Mouse (Mus musculus) heart, embryonic 10.5 days (tissue): ENCODE results near the gene 1700024P04Rik. TPM values are rescaled to one million over a fixed set of nuclear protein-coding genes. Genes with fewer than 3 reads are reported as not detected.
"Not testable (repeated sequence)": the region's sequence is repeated elsewhere in the genome, so short reads cannot be mapped to it uniquely, and the experiment has no call there.

Experiments
- DNase-seq: peaks from one replicate; pipeline ENCODE4 v3.0.0-alpha.2; 2017; ENCODE audit warnings: low spot score
- H3K27ac ChIP-seq: fragments of 300-500 bp; sonication (generic); 2 replicates; pipeline ENCODE4 v1.5.1; 2016; ENCODE audit warnings: mild to moderate bottlenecking
- H3K27me3 ChIP-seq: fragments of 300-500 bp; sonication (generic); 2 replicates; pipeline ENCODE4 v1.6.1; 2016; ENCODE audit warnings: mild to moderate bottlenecking; ENCODE audit not compliant: poor library complexity, insufficient read depth, severe bottlenecking
- H3K36me3 ChIP-seq: fragments of 300-500 bp; sonication (generic); 2 replicates; pipeline ENCODE4 v1.6.1; 2016; ENCODE audit warnings: mild to moderate bottlenecking, moderate library complexity
- H3K4me1 ChIP-seq: fragments of 300-500 bp; sonication (generic); 2 replicates; pipeline ENCODE4 v1.6.1; 2016; ENCODE audit warnings: mild to moderate bottlenecking
- H3K4me3 ChIP-seq: fragments of 300-500 bp; sonication (generic); 2 replicates; pipeline ENCODE4 v1.5.1; 2016; ENCODE audit warnings: mild to moderate bottlenecking, moderate library complexity
- H3K9me3 ChIP-seq: fragments of 300-500 bp; sonication (generic); 2 replicates; pipeline ENCODE4 v1.6.1; 2016; ENCODE audit warnings: mild to moderate bottlenecking, moderate library complexity
- WGBS: fragments of 180-500 bp; shearing (Covaris S2); methylation state at CpG from one replicate; pipeline ENCODE4 v1.1.7; 2016; 5-methylcytosine and 5-hydroxymethylcytosine counted together
- polyA plus RNA-seq: library from polyadenylated mRNA; unstranded; fragments of >200 nt; fragmentation: Nextera tagmentation; extraction: Ambion mirVana; gene quantifications from 2 replicates; pipeline ENCODE4 v1.2.1, GENCODE M21; 2016

The 1700024P04Rik gene
- polyA plus RNA-seq, 1 experiment from 2014 or later = not detected

GRCm38 (mm10) chr13:99006389-99007099 lies 22.2 kb upstream of the 1700024P04Rik start:
- WGBS = 86% methylated on average over 17 of the region's 17 CpGs
- 0 out of 2 replicates have a peak, but pooled peaks cover 4% of the 10 kb centered on the region for H3K9me3 ChIP-seq
- H3K4me3 ChIP-seq = no peak overlapping the region
- H3K4me1 ChIP-seq = 0 out of 2 replicates have a peak, but pooled peaks cover 6% of the 10 kb centered on the region
- no peaks in the 10 kb centered on the region for H3K36me3 ChIP-seq
- H3K27ac ChIP-seq = no peak overlapping the region
- no peaks in the 10 kb centered on the region for H3K27me3 ChIP-seq
- DNase-seq = peak; percentile 46

- H3K4me3 ChIP-seq, H3K4me1 ChIP-seq, H3K27ac ChIP-seq, H3K27me3 ChIP-seq, DNase-seq, H3K36me3 ChIP-seq, H3K9me3 ChIP-seq: not testable (repeated sequence)
- 87% methylated on average over 2 of the region's 2 CpGs for WGBS
Observed at GRCm38 (mm10) chr13:99001652-99002051, 17.3 kb upstream of the 1700024P04Rik start.

DNA sequence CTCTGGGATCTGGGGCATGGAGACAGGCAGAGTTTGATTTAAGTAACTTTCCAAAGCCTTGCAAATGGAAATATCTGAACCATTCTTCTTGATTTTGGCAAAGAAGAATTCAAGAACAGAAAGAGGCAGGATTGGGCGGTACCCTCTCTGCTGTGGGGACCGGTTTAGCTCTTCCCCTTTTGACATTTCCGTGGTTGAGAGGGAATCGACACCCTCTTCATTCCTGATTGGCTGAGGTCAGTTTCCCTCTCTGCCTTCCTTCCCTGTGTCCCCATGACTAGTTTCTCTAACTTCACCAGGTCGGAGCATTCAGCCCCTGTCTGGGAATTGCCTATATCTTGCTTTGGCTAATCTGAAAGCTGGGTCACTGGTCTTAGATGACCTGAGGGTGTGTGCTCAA lies 12.7 kb upstream of the 1700024P04Rik start:
- WGBS = 59% methylated on average over 5 of the region's 5 CpGs

GRCm38 (mm10) chr13:98977070-98977785 lies 7.1 kb downstream of the 1700024P04Rik start:
- Histone ChIP-seq H3K36me3 (no peaks in the 10 kb centered on the region), H3K9me3 (no peaks in the 10 kb centered on the region), H3K4me3 (no peak overlapping the region), H3K27me3 (no peaks in the 10 kb centered on the region), H3K4me1 (no peaks in the 10 kb centered on the region), H3K27ac (no peak overlapping the region)
- no peak for DNase-seq
- WGBS = 82% methylated on average over 4 of the region's 4 CpGs

More for the DNA sequence above, 12.7 kb upstream of the 1700024P04Rik start:
- peaks cover 4% of the 10 kb centered on the region; the same call in 1 of the 2 replicates for H3K9me3 ChIP-seq
- H3K36me3 ChIP-seq = no peaks in the 10 kb centered on the region
- no peak overlapping the region for H3K4me3 ChIP-seq
- no peaks in the 10 kb centered on the region for H3K4me1 ChIP-seq
- peaks cover 6% of the 10 kb centered on the region; the same call in 1 of the 2 replicates for H3K27me3 ChIP-seq
- no peak overlapping the region for H3K27ac ChIP-seq
- no peak for DNase-seq

DNA sequence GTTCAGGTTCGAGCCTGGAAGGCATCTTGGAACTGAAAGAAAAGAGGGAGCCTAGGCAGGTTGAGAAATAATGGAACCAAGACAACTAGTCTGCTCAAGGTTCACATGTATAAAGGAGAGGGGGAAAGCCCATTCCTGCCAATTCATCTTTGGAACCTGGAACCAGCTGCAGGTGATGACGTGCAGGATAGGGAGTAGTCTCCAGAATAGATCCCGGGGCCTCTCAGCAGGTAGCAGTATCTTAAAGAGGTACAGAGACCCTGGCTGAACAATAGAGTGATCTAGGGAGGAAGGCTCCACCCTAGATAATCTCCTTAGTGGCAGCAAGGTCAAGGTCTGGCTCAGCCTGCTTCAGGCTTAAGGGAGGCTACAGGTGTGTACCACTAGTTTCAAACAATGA lies 8.3 kb downstream of the 1700024P04Rik start:
- not testable (repeated sequence) for H3K9me3 ChIP-seq, H3K4me3 ChIP-seq, H3K27ac ChIP-seq, H3K4me1 ChIP-seq, DNase-seq, H3K36me3 ChIP-seq, H3K27me3 ChIP-seq
- 63% methylated on average over 3 of the region's 3 CpGs for WGBS

GRCm38 (mm10) chr13:98972090-98972489 lies 12.3 kb downstream of the 1700024P04Rik start:
- DNase-seq = no peak
- Histone ChIP-seq H3K36me3 (no peaks in the 10 kb centered on the region), H3K27ac (no peak overlapping the region), H3K27me3 (no peaks in the 10 kb centered on the region), H3K4me1 (no peaks in the 10 kb centered on the region; the same call in 1 of the 2 replicates), H3K9me3 (no peaks in the 10 kb centered on the region), H3K4me3 (no peak overlapping the region)
- WGBS = 76% methylated on average over 3 of the region's 3 CpGs

GRCm38 (mm10) chr13:98971641-98972040 lies 12.7 kb downstream of the 1700024P04Rik start:
- DNase-seq = no peak
- WGBS = 73% methylated on average over 5 of the region's 5 CpGs
- no peaks in the 10 kb centered on the region for H3K36me3 ChIP-seq

GRCm38 (mm10) chr13:98968517-98968916 lies 15.8 kb downstream of the 1700024P04Rik start:
- WGBS = 61% methylated on average over 4 of the region's 4 CpGs
- DNase-seq = no peak
- Histone ChIP-seq H3K36me3 (no peaks in the 10 kb centered on the region), H3K9me3 (no peaks in the 10 kb centered on the region), H3K27ac (peak overlapping the region; percentile 69; the same call in 1 of the 2 replicates), H3K4me1 (no peaks in the 10 kb centered on the region; the same call in 1 of the 2 replicates), H3K4me3 (no peak overlapping the region), H3K27me3 (no peaks in the 10 kb centered on the region)

More at GRCm38 (mm10) chr13:98971641-98972040, 12.7 kb downstream of the 1700024P04Rik start:
- no peaks in the 10 kb centered on the region for H3K9me3 ChIP-seq
- no peaks in the 10 kb centered on the region; the same call in 1 of the 2 replicates for H3K4me1 ChIP-seq
- H3K27ac ChIP-seq = no peak overlapping the region
- H3K4me3 ChIP-seq = no peak overlapping the region
- H3K27me3 ChIP-seq = no peaks in the 10 kb centered on the region

DNA sequence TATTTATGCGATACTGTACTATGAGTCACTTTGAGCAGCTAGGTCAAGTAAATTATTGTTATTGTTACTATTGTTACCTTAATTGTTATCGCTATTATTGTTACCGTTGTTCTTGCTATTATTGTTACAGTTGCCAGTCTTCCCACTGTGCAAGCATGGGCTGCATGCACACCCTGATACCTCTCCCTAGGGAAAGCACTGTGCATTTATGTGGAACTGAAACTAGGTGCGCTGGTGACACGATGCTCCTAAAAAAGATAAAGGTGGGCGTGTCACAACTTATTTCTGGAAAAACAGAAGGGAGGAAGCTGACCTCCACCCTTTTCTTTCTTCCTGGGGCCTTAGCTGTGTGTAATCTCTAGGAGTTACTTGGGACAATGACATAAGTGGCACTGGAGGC lies 16.4 kb downstream of the 1700024P04Rik start:
- Histone ChIP-seq H3K4me1 (no peaks in the 10 kb centered on the region; the same call in 1 of the 2 replicates), H3K36me3 (no peaks in the 10 kb centered on the region), H3K9me3 (no peaks in the 10 kb centered on the region), H3K4me3 (no peak overlapping the region), H3K27ac (peak overlapping the region; percentile 43; the same call in 1 of the 2 replicates), H3K27me3 (no peaks in the 10 kb centered on the region)
- 60% methylated on average over 6 of the region's 6 CpGs for WGBS
- DNase-seq = no peak

GRCm38 (mm10) chr13:98966583-98966982 lies 17.8 kb downstream of the 1700024P04Rik start:
- H3K36me3 ChIP-seq = no peaks in the 10 kb centered on the region
- H3K27ac ChIP-seq = no peak overlapping the region
- no peak for DNase-seq
- 82% methylated on average over 5 of the region's 5 CpGs for WGBS
- H3K9me3 ChIP-seq = no peaks in the 10 kb centered on the region
- no peak overlapping the region for H3K4me3 ChIP-seq
- H3K4me1 ChIP-seq = no peaks in the 10 kb centered on the region; the same call in 1 of the 2 replicates
- no peaks in the 10 kb centered on the region for H3K27me3 ChIP-seq

GRCm38 (mm10) chr13:98963612-98964011 lies 20.8 kb downstream of the 1700024P04Rik start:
- no peaks in the 10 kb centered on the region; the same call in 1 of the 2 replicates for H3K4me1 ChIP-seq
- H3K27me3 ChIP-seq = no peaks in the 10 kb centered on the region
- H3K4me3 ChIP-seq = no peak overlapping the region
- H3K36me3 ChIP-seq = no peaks in the 10 kb centered on the region
- DNase-seq = no peak
- WGBS = 79% methylated on average over 1 of the region's 1 CpGs
- no peaks in the 10 kb centered on the region for H3K9me3 ChIP-seq
- no peak overlapping the region for H3K27ac ChIP-seq

DNA sequence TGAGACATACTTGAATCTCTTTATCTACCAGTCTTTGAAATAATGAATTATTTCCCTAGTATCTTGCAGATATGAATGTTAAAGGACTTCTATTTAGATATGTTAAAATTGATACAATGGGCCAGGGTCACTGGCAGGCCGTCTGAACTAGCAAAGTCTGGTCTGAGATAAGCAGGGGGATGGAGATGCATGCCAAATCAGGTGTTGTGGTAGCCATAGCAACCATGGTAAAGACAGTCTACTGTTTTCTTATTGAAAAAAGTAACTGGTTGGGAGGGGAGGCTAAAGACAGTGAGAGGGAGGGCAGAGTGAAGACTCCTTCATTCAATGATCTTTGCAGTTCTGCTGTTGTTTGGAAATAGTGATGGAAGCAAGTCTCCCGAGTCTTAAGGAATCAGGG lies 26.2 kb downstream of the 1700024P04Rik start:
- Histone ChIP-seq H3K9me3 (no peaks in the 10 kb centered on the region), H3K4me1 (peaks cover 7% of the 10 kb centered on the region; the same call in 1 of the 2 replicates), H3K27me3 (no peaks in the 10 kb centered on the region), H3K27ac (no peak overlapping the region), H3K36me3 (no peaks in the 10 kb centered on the region), H3K4me3 (no peak overlapping the region)
- WGBS = 47% methylated on average over 2 of the region's 2 CpGs
- no peak for DNase-seq

- Histone ChIP-seq H3K27ac (no peak overlapping the region), H3K27me3 (no peaks in the 10 kb centered on the region), H3K9me3 (no peaks in the 10 kb centered on the region), H3K4me3 (no peak overlapping the region), H3K4me1 (peaks cover 7% of the 10 kb centered on the region; the same call in 1 of the 2 replicates), H3K36me3 (no peaks in the 10 kb centered on the region)
- no peak for DNase-seq
- WGBS = 69% methylated on average over 2 of the region's 2 CpGs
Observed at GRCm38 (mm10) chr13:98956209-98956608, 28.2 kb downstream of the 1700024P04Rik start.
